Mouse (Mus musculus) gastrocnemius, postnatal 25 days (tissue): ENCODE measurements around the gene Nrd1. TPM values are rescaled to one million over a fixed set of nuclear protein-coding genes. Genes with fewer than 3 reads are reported as not detected.

Experiments used
- DNase-seq: peaks from one replicate; pipeline ENCODE4 v3.0.0; 2022
- microRNA-seq, 2 experiments: library from miRNA; unstranded; fragments of <30 nt; microRNA quantifications; one replicate each; pipeline ENCODE4 v1.2.0; 2021; ENCODE audit warnings: borderline replicate concordance in 2 of 2
- total RNA-seq, 2 experiments: library from RNA; stranded (reverse); gene quantifications; 1 replicate in 1 of 2; 2 replicates in 1 of 2; pipeline ENCODE4 v1.2.3; 2021

Gene Nrd1
- total RNA-seq, 2 experiments from 2014 or later, result 94.5 to 106 TPM

DNA sequence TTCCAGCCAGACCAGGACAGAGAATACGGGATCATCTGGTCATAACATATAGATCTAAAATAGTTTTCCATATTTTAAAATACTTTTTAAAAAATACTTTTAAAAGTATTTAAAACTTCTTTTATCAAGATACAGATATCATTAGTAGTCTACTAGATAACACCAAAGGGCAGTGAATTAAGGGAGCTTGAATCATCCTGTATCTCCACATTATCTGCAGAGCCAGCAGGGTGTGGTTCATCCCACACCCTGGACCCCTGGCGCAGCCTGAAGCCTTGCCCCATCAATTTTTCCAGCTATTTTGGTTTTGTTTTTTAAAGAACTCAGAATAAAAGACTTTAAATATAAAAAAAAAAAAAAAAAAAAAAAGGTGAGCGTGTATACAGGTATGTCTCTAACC is 98.4 kb downstream of the Nrd1 start:
- DNase-seq, result no peak

DNA sequence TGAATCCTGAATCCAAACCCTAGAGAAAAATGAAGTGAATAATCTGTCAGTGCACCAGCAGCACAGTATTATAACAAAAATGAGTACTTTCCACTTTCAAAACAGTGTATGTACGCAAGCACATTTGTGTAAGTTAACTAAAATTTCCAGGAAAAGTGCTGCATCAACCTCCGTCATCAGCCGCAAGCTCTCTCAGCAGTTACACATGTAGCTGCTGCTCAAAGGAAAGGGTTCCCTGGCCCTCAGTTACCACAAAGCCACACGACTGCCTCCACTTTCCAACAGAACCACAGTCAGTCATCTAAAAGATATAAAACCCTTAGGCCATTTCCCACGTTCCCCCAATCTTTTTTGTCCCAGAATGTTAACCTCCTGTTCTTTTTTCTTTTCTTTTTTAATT is 102.1 kb downstream of the Nrd1 start:
- no peak for DNase-seq

DNA sequence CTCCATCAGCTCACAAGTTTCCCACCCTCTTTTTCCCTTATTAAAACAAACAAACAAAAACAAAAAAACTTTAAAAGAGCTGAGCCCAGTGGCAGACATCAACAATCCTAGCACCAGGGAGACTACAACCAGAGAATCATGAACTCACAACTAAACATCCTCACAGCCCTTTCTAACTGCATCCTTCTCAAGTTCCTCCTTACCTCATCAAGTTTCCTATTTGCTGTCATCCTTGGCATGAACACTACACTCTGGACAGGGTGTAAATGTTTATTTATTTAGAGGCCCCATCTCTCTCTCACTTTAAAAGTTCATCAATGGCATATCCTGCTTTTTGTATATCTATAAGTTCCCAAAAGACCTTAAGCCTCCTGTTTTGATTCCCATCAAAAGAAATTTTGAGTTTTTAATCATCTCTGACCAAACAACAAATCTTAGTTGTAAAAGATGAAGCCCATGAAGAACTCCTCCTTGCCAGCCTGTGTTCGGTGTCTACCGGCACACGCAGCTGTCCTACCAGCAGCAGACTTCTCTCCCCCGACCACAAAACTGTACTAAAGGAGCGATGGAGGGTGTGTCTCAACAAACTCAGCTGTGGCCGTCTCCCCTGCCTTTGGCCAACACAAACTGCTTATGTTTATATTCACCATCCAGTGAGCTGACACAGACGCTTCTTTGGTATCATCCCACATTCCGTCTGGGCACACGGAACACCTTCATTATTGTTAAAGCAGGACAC is 102.9 kb downstream of the Nrd1 start:
- DNase-seq, result no peak

GRCm38 (mm10) chr4:109105254-109105653 is 104.8 kb downstream of the Nrd1 start:
- no peak for DNase-seq

- DNase-seq, result peak; percentile 31
Observed at GRCm38 (mm10) chr4:109106034-109106433, 105.6 kb downstream of the Nrd1 start.

DNA sequence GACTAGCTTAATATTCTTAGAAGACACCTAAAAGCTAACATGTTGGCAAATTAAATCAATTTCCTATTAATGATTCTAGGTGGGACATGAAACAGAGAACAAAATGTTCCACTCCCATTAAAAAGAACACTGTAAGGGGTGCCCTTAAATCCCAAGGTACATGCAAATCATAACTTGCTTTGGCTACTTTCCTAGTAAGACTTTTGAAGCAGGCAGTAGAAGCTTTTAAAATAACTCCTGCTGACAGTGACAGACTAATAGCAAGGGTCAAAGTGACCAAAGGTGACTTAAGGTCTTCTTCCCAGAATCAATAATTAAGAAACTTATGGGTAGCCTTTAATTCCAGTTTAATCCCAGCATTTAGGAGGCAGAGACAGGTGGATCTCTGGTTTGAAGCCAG is 106.1 kb downstream of the Nrd1 start:
- DNase-seq, result no peak

- no peak for DNase-seq
Observed at GRCm38 (mm10) chr4:109109012-109109411, 108.6 kb downstream of the Nrd1 start.

- no peak for DNase-seq
Observed at GRCm38 (mm10) chr4:109109686-109110085, 109.2 kb downstream of the Nrd1 start.

GRCm38 (mm10) chr4:109110978-109111377 is 110.5 kb downstream of the Nrd1 start:
- no peak for DNase-seq

Small RNA genes lying within 50 kb of the gene (microRNA-seq; reads per million reads assigned to microRNA genes)
- gene Mir761, result 0 reads per million in 2 experiments

Other genes with a start within 250 kb of the Nrd1 start
- gene Zfyve9, start 219.9 kb upstream of the Nrd1 start, total RNA-seq, result 10 to 100 TPM; 35.0 to 43.7 TPM
- 10 to 100 TPM; 39.4 to 44.8 TPM for gene Btf3l4, start 167.0 kb upstream of the Nrd1 start, total RNA-seq
- 10 to 100 TPM; 12.0 to 15.1 TPM for gene Txndc12, start 166.1 kb upstream of the Nrd1 start, total RNA-seq
- 10 to 100 TPM; 19.7 to 20.7 TPM for gene Kti12, start 152.9 kb upstream of the Nrd1 start, total RNA-seq
- not detected for gene A730015C16Rik, start 152.0 kb upstream of the Nrd1 start, total RNA-seq
- not detected for gene Rab3b, start 121.6 kb upstream of the Nrd1 start, total RNA-seq
- 10 to 100 TPM; 82.3 to 98.8 TPM for gene Osbpl9, start 201.6 kb downstream of the Nrd1 start, total RNA-seq
- under 1 TPM in 1 of 2 experiments, not detected in 1; 0.21 TPM for gene Calr4, start 233.8 kb downstream of the Nrd1 start, total RNA-seq